Mouse (Mus musculus): Measurements from ENCODE around the gene Vmn1r1. TPM values are rescaled to one million over a fixed set of nuclear protein-coding genes. Genes with fewer than 3 reads are reported as not detected.

Gene Vmn1r1
- polyA plus RNA-seq, 1 experiment from 2014 or later: not detected

- ATAC-seq (ENCODE audit: insufficient number of reproducible peaks, insufficient read depth, low FRiP score, low TSS enrichment, low read depth): no peak
- Histone ChIP-seq H3K36me3 (no peaks in the 10 kb centered on the region), H3K9ac (no peak overlapping the region), H3K4me1 (no peaks in the 10 kb centered on the region), H3K27ac (no peak overlapping the region), H3K27me3 (no peaks in the 10 kb centered on the region), H3K4me3 (no peak overlapping the region), H3K9me3 (no peaks in the 10 kb centered on the region), H3K4me2 (no peak overlapping the region)
- 85% methylated on average over 3 of the region's 3 CpGs for WGBS
Measured at GRCm38 (mm10) chr1:182159575-182159974, 4.7 kb downstream of the Vmn1r1 start.

- Histone ChIP-seq H3K9me3 (no peaks in the 10 kb centered on the region), H3K27me3 (no peaks in the 10 kb centered on the region), H3K4me3 (no peak overlapping the region), H3K9ac (no peak overlapping the region), H3K27ac (no peak overlapping the region), H3K4me1 (no peaks in the 10 kb centered on the region), H3K4me2 (no peak overlapping the region), H3K36me3 (no peaks in the 10 kb centered on the region)
- ATAC-seq (ENCODE audit: insufficient number of reproducible peaks, insufficient read depth, low FRiP score, low TSS enrichment, low read depth): no peak
- WGBS: 62% methylated on average over 4 of the region's 4 CpGs
Measured at GRCm38 (mm10) chr1:182157734-182158133, 6.6 kb downstream of the Vmn1r1 start.

- ATAC-seq (ENCODE audit: insufficient number of reproducible peaks, insufficient read depth, low FRiP score, low TSS enrichment, low read depth): no peak
- Histone ChIP-seq H3K27me3 (no peaks in the 10 kb centered on the region), H3K36me3 (no peaks in the 10 kb centered on the region), H3K9me3 (no peaks in the 10 kb centered on the region), H3K27ac (no peak overlapping the region), H3K4me1 (peaks cover 8% of the 10 kb centered on the region), H3K4me3 (no peak overlapping the region), H3K9ac (no peak overlapping the region), H3K4me2 (no peak overlapping the region)
- 94% methylated on average over 2 of the region's 2 CpGs for WGBS
Measured at GRCm38 (mm10) chr1:182149966-182150365, 14.3 kb downstream of the Vmn1r1 start.

GRCm38 (mm10) chr1:182148864-182149514 lies 15.3 kb downstream of the Vmn1r1 start:
- H3K4me3 ChIP-seq: no peak overlapping the region
- no peaks in the 10 kb centered on the region for H3K9me3 ChIP-seq
- no peak for ATAC-seq (ENCODE audit: insufficient number of reproducible peaks, insufficient read depth, low FRiP score, low TSS enrichment, low read depth)
- H3K9ac ChIP-seq: no peak overlapping the region
- H3K36me3 ChIP-seq: no peaks in the 10 kb centered on the region
- H3K27ac ChIP-seq: no peak overlapping the region
- no peaks in the 10 kb centered on the region for H3K27me3 ChIP-seq
- peaks cover 10% of the 10 kb centered on the region for H3K4me1 ChIP-seq
- WGBS: 62% methylated on average over 7 of the region's 7 CpGs
- H3K4me2 ChIP-seq: no peak overlapping the region

- WGBS: 21% methylated on average over 5 of the region's 5 CpGs
- peaks cover 12% of the 10 kb centered on the region for H3K4me1 ChIP-seq
- no peak overlapping the region for H3K9ac ChIP-seq
- ATAC-seq (ENCODE audit: insufficient number of reproducible peaks, insufficient read depth, low FRiP score, low TSS enrichment, low read depth): no peak
- H3K36me3 ChIP-seq: no peaks in the 10 kb centered on the region
- no peaks in the 10 kb centered on the region; the same call in 1 of the 2 replicates for H3K27me3 ChIP-seq
- H3K9me3 ChIP-seq: no peaks in the 10 kb centered on the region
- no peak overlapping the region for H3K4me3 ChIP-seq
- no peak overlapping the region for H3K4me2 ChIP-seq
- H3K27ac ChIP-seq: no peak overlapping the region
Measured at GRCm38 (mm10) chr1:182145546-182145945, 18.7 kb downstream of the Vmn1r1 start.

GRCm38 (mm10) chr1:182143288-182143687 lies 21.0 kb downstream of the Vmn1r1 start:
- 83% methylated on average over 8 of the region's 8 CpGs for WGBS
- Histone ChIP-seq H3K27me3 (peaks cover 7% of the 10 kb centered on the region; the same call in 1 of the 2 replicates), H3K36me3 (no peaks in the 10 kb centered on the region), H3K4me1 (peaks cover 20% of the 10 kb centered on the region), H3K4me2 (no peak overlapping the region), H3K9ac (no peak overlapping the region), H3K9me3 (no peaks in the 10 kb centered on the region), H3K27ac (no peak overlapping the region), H3K4me3 (no peak overlapping the region)
- no peak for ATAC-seq (ENCODE audit: insufficient number of reproducible peaks, insufficient read depth, low FRiP score, low TSS enrichment, low read depth)

GRCm38 (mm10) chr1:182142725-182143124 lies 21.6 kb downstream of the Vmn1r1 start:
- no peaks in the 10 kb centered on the region for H3K36me3 ChIP-seq
- no peak overlapping the region for H3K4me2 ChIP-seq
- no peaks in the 10 kb centered on the region for H3K9me3 ChIP-seq
- ATAC-seq (ENCODE audit: insufficient number of reproducible peaks, insufficient read depth, low FRiP score, low TSS enrichment, low read depth): no peak
- peaks cover 20% of the 10 kb centered on the region for H3K4me1 ChIP-seq
- H3K27me3 ChIP-seq: peaks cover 7% of the 10 kb centered on the region; the same call in 1 of the 2 replicates
- no peak overlapping the region for H3K9ac ChIP-seq
- WGBS: 95% methylated on average over 13 of the region's 13 CpGs
- no peak overlapping the region for H3K4me3 ChIP-seq
- no peak overlapping the region for H3K27ac ChIP-seq

- peak overlapping the region; percentile 2; the same call in 1 of the 2 replicates for H3K4me2 ChIP-seq
Measured at GRCm38 (mm10) chr1:182140370-182140769, 23.9 kb downstream of the Vmn1r1 start.

GRCm38 (mm10) chr1:182139937-182140336 lies 24.3 kb downstream of the Vmn1r1 start:
- Histone ChIP-seq H3K9me3 (no peaks in the 10 kb centered on the region), H3K36me3 (no peaks in the 10 kb centered on the region), H3K4me1 (peaks cover 12% of the 10 kb centered on the region), H3K9ac (no peak overlapping the region), H3K4me2 (peak overlapping the region; percentile 2; the same call in 1 of the 2 replicates), H3K4me3 (no peak overlapping the region), H3K27ac (no peak overlapping the region), H3K27me3 (peaks cover 7% of the 10 kb centered on the region; the same call in 1 of the 2 replicates)
- 32% methylated on average over 9 of the region's 9 CpGs for WGBS
- no peak for ATAC-seq (ENCODE audit: insufficient number of reproducible peaks, insufficient read depth, low FRiP score, low TSS enrichment, low read depth)

More at GRCm38 (mm10) chr1:182140370-182140769, 23.9 kb downstream of the Vmn1r1 start:
- Histone ChIP-seq H3K36me3 (no peaks in the 10 kb centered on the region), H3K27me3 (peaks cover 7% of the 10 kb centered on the region; the same call in 1 of the 2 replicates), H3K4me1 (peaks cover 16% of the 10 kb centered on the region), H3K4me3 (no peak overlapping the region), H3K9ac (no peak overlapping the region), H3K9me3 (no peaks in the 10 kb centered on the region), H3K27ac (no peak overlapping the region)
- ATAC-seq (ENCODE audit: insufficient number of reproducible peaks, insufficient read depth, low FRiP score, low TSS enrichment, low read depth): no peak
- WGBS: 4% methylated on average over 6 of the region's 6 CpGs

GRCm38 (mm10) chr1:182138172-182138571 lies 26.1 kb downstream of the Vmn1r1 start:
- H3K36me3 ChIP-seq: no peaks in the 10 kb centered on the region
- no peak overlapping the region for H3K27ac ChIP-seq
- H3K4me2 ChIP-seq: no peak overlapping the region
- H3K9ac ChIP-seq: no peak overlapping the region
- H3K4me1 ChIP-seq: peaks cover 10% of the 10 kb centered on the region
- H3K4me3 ChIP-seq: no peak overlapping the region
- H3K9me3 ChIP-seq: no peaks in the 10 kb centered on the region
- H3K27me3 ChIP-seq: peaks cover 7% of the 10 kb centered on the region; the same call in 1 of the 2 replicates
- 72% methylated on average over 8 of the region's 8 CpGs for WGBS
- ATAC-seq (ENCODE audit: insufficient number of reproducible peaks, insufficient read depth, low FRiP score, low TSS enrichment, low read depth): no peak

- Histone ChIP-seq H3K27ac (no peak overlapping the region), H3K4me1 (peaks cover 10% of the 10 kb centered on the region), H3K36me3 (peaks cover 4% of the 10 kb centered on the region; the same call in 1 of the 2 replicates), H3K4me2 (peak overlapping the region; percentile 32; the same call in 1 of the 2 replicates), H3K27me3 (peaks cover 7% of the 10 kb centered on the region; the same call in 1 of the 2 replicates), H3K9me3 (no peaks in the 10 kb centered on the region), H3K4me3 (no peak overlapping the region), H3K9ac (no peak overlapping the region)
- 57% methylated on average over 28 of the region's 28 CpGs for WGBS
- no peak for ATAC-seq (ENCODE audit: insufficient number of reproducible peaks, insufficient read depth, low FRiP score, low TSS enrichment, low read depth)
Measured at GRCm38 (mm10) chr1:182137204-182138125, 26.8 kb downstream of the Vmn1r1 start.
